8 mouse cellular contexts compared by ENCODE assay signal in genomic region chr2:36013010-36013409, GRCm38 (mm10). TPM values are rescaled to one million over a fixed set of nuclear protein-coding genes. Genes with fewer than 3 reads are reported as not detected.
DNase-seq lines count a peak whose midpoint lies in the region; ATAC-seq and TF ChIP-seq lines count a peak whose summit lies in the region.

No protein-coding gene starts in this region.

- H3K36me3 ChIP-seq in heart, adult 2 months (ENCODE audit: control insufficient read depth, insufficient read depth, low read length) = no peaks in the 10 kb centered on the region
- H3K36me3 ChIP-seq in heart, embryonic 10.5 days = no peaks in the 10 kb centered on the region
- H3K36me3 ChIP-seq in embryonic facial prominence, embryonic 15.5 days = no peaks in the 10 kb centered on the region
- no peaks in the 10 kb centered on the region for H3K36me3 ChIP-seq in kidney, embryonic 15.5 days

- intact Hi-C loops in heart, adult 2 months (cut with DNase I) = loop anchor here (5.0 kb wide), 1 partner anchor 124 kb away; the partner anchor contains the start of genes Mrrf and Rbm18

- TF ChIP-seq EP300 in heart, adult 2 months (IDR thresholded peaks at IDR 0.05; ENCODE audit: insufficient read depth, low read depth, low read length) = peak; percentile 83; the same call in 1 of the 2 replicates

- WGBS in heart, adult 2 months = 40% methylated on average over 12 of the region's 12 CpGs
- 45% methylated on average over 12 of the region's 12 CpGs for WGBS in heart, embryonic 10.5 days
- 63% methylated on average over 12 of the region's 12 CpGs for WGBS in embryonic facial prominence, embryonic 15.5 days
- 41% methylated on average over 12 of the region's 12 CpGs for WGBS in kidney, embryonic 15.5 days

- no peak overlapping the region for H3K4me2 ChIP-seq in embryonic facial prominence, embryonic 15.5 days (replicated peaks)
- H3K4me2 ChIP-seq in kidney, embryonic 15.5 days = no peak overlapping the region

- no peaks in the 10 kb centered on the region for H3K79me2 ChIP-seq in heart, adult 2 months (replicated peaks; ENCODE audit: control insufficient read depth, insufficient read depth, low read length)

- peak overlapping the region; percentile 41; the same call in 1 of the 2 replicates for H3K27ac ChIP-seq in heart, adult 2 months
- no peak overlapping the region for H3K27ac ChIP-seq in heart, embryonic 10.5 days
- H3K27ac ChIP-seq in embryonic facial prominence, embryonic 15.5 days (replicated peaks) = no peak overlapping the region
- H3K27ac ChIP-seq in kidney, embryonic 15.5 days = no peak overlapping the region

- no peak overlapping the region for H3K9ac ChIP-seq in heart, adult 2 months (ENCODE audit: low read depth, low read length)
- no peak overlapping the region for H3K9ac ChIP-seq in embryonic facial prominence, embryonic 15.5 days
- H3K9ac ChIP-seq in kidney, embryonic 15.5 days = no peak overlapping the region

- no peak overlapping the region for H3K4me3 ChIP-seq in heart, adult 2 months
- no peak overlapping the region for H3K4me3 ChIP-seq in heart, embryonic 10.5 days
- no peak overlapping the region for H3K4me3 ChIP-seq in embryonic facial prominence, embryonic 15.5 days (replicated peaks)
- no peak overlapping the region for H3K4me3 ChIP-seq in kidney, embryonic 15.5 days (replicated peaks)

- H3K27me3 ChIP-seq in heart, adult 2 months (ENCODE audit: control insufficient read depth, insufficient read depth, low read length) = no peaks in the 10 kb centered on the region
- peaks cover 42% of the 10 kb centered on the region for H3K27me3 ChIP-seq in heart, embryonic 10.5 days (ENCODE audit: insufficient read depth, poor library complexity, severe bottlenecking)
- H3K27me3 ChIP-seq in embryonic facial prominence, embryonic 15.5 days = no peaks in the 10 kb centered on the region; the same call in 1 of the 2 replicates
- peaks cover 35% of the 10 kb centered on the region for H3K27me3 ChIP-seq in kidney, embryonic 15.5 days

- H3K4me1 ChIP-seq in heart, adult 2 months (ENCODE audit: control insufficient read depth, insufficient read depth, low read length) = peaks cover 9% of the 10 kb centered on the region
- H3K4me1 ChIP-seq in heart, embryonic 10.5 days = peaks cover 23% of the 10 kb centered on the region
- H3K4me1 ChIP-seq in embryonic facial prominence, embryonic 15.5 days = peaks cover 15% of the 10 kb centered on the region
- H3K4me1 ChIP-seq in kidney, embryonic 15.5 days = peaks cover 20% of the 10 kb centered on the region

- no peak for TF ChIP-seq CTCF in heart, adult 2 months (IDR thresholded peaks at IDR 0.05)

- DNase-seq in heart, adult 2 months = peak; percentile 60 to 71
- DNase-seq in heart, embryonic 10.5 days (ENCODE audit: low spot score) = no peak
- DNase-seq in lung, postnatal 25 days (ENCODE audit: low spot score) = peak; percentile 51
- DNase-seq in left cerebral cortex, adult 8-10 months (ENCODE audit: low spot score in 2 of 2) = no peak
- no peak for DNase-seq in right cerebral cortex, adult 18-20 months
- no peak for DNase-seq in MN1 (ENCODE audit: low spot score)

- no peaks in the 10 kb centered on the region for H3K9me3 ChIP-seq in heart, embryonic 10.5 days
- no peaks in the 10 kb centered on the region for H3K9me3 ChIP-seq in embryonic facial prominence, embryonic 15.5 days (replicated peaks)
- no peaks in the 10 kb centered on the region for H3K9me3 ChIP-seq in kidney, embryonic 15.5 days (replicated peaks)

- ATAC-seq in embryonic facial prominence, embryonic 15.5 days (ENCODE audit: insufficient number of reproducible peaks, low FRiP score, low TSS enrichment, low read depth) = 0 out of 2 replicates have a peak, but pooled peaks have one; percentile 32
- 0 out of 2 replicates have a peak, but pooled peaks have one; percentile 33 for ATAC-seq in kidney, embryonic 15.5 days (replicated peaks; ENCODE audit: low FRiP score)

- no peak for TF ChIP-seq POLR2A in heart, adult 2 months (IDR thresholded peaks at IDR 0.05; ENCODE audit: insufficient read depth, low read depth, low read length)

RNA-seq across cellular contexts. Expression of gene Ttll11, which starts 33.3 kb away (rescaled TPM):
- total RNA-seq in heart, adult 2 months (2021) = 1 to 10 TPM; 1.5 to 2.2 TPM
- polyA plus RNA-seq in heart, adult 2 months (2012; rRNA removed) = 1.2 and 2.8 TPM in 2 replicates
- polyA plus RNA-seq in heart, embryonic 10.5 days (2016; fragmentation: Nextera tagmentation; extraction: Ambion mirVana) = 0.42 and 0.85 TPM in 2 replicates
- 1.2 and 1.4 TPM in 2 replicates for polyA plus RNA-seq in embryonic facial prominence, embryonic 15.5 days (2015; fragmentation: Nextera tagmentation; extraction: Ambion mirVana)
- 0.36 and 0.88 TPM in 2 replicates for polyA plus RNA-seq in kidney, embryonic 15.5 days (2015; fragmentation: Nextera tagmentation; extraction: Ambion mirVana)
- 10 to 100 TPM; 37.3 to 54.3 (median 41.6) TPM for total RNA-seq in left cerebral cortex, adult 8-10 months (2022)

RNA-seq across cellular contexts. Expression of gene Ndufa8, which starts 36.2 kb away (rescaled TPM):
- 100 to 1,000 TPM; 605 to 690 TPM for total RNA-seq in heart, adult 2 months (2021)
- polyA plus RNA-seq in heart, adult 2 months (2012; rRNA removed) = 406 and 431 TPM in 2 replicates
- 329 and 373 TPM in 2 replicates for polyA plus RNA-seq in heart, embryonic 10.5 days (2016; fragmentation: Nextera tagmentation; extraction: Ambion mirVana)
- polyA plus RNA-seq in embryonic facial prominence, embryonic 15.5 days (2015; fragmentation: Nextera tagmentation; extraction: Ambion mirVana) = 216 and 226 TPM in 2 replicates
- polyA plus RNA-seq in kidney, embryonic 15.5 days (2015; fragmentation: Nextera tagmentation; extraction: Ambion mirVana) = 252 and 254 TPM in 2 replicates
- 100 to 1,000 TPM; 173 to 188 (median 186) TPM for total RNA-seq in left cerebral cortex, adult 8-10 months (2022)

RNA-seq across cellular contexts. Expression of gene Morn5, which starts 36.2 kb away (rescaled TPM):
- not detected for total RNA-seq in heart, adult 2 months (2021)
- 0.61 and 0.73 TPM in 2 replicates for polyA plus RNA-seq in heart, adult 2 months (2012; rRNA removed)
- polyA plus RNA-seq in heart, embryonic 10.5 days (2016; fragmentation: Nextera tagmentation; extraction: Ambion mirVana) = not detected in 2 replicates
- 10.6 and 20.2 TPM in 2 replicates for polyA plus RNA-seq in embryonic facial prominence, embryonic 15.5 days (2015; fragmentation: Nextera tagmentation; extraction: Ambion mirVana)
- 0.40 and 0.91 TPM in 2 replicates for polyA plus RNA-seq in kidney, embryonic 15.5 days (2015; fragmentation: Nextera tagmentation; extraction: Ambion mirVana)
- total RNA-seq in left cerebral cortex, adult 8-10 months (2022) = 1 to 10 TPM; 1.5 to 2.6 (median 2.1) TPM

Comparison
In these comparisons a context has a peak if more than half of its experiments do, and no peak if none do; other contexts are left out.
1. DNase-seq: peak in heart, adult 2 months (2 of 2) and lung, postnatal 25 days (single experiment); none in heart, embryonic 10.5 days (single experiment), left cerebral cortex, adult 8-10 months (0 of 2), right cerebral cortex, adult 18-20 months (single experiment) and MN1 (single experiment).